ENCODE assay signal across 26 mouse cellular contexts in genomic region chr15:84877029-84877815, GRCm38 (mm10). TPM values are rescaled to one million over a fixed set of nuclear protein-coding genes. Genes with fewer than 3 reads are reported as not detected.
DNase-seq lines count a peak whose midpoint lies in the region.
"Had no signal": no experiment of that assay in that cellular context is flagged by ENCODE, and none has a peak within 500 bp of the region (broad histone marks: within the 10 kb centered on the region; RNA-seq: fewer than 3 reads in every experiment).

No protein-coding gene starts in this region.

- H3K4me3 ChIP-seq in forebrain, embryonic 10.5 days: no peak overlapping the region
- H3K4me3 ChIP-seq: embryonic facial prominence, embryonic 10.5 days; hindbrain, embryonic 15.5 days; limb, embryonic 10.5 days; liver, embryonic 15.5 days; lung, embryonic 15.5 days; megakaryocyte, embryonic 14.5 days; midbrain, embryonic 15.5 days; neural tube, embryonic 12.5 days; stomach, embryonic 15.5 days had no signal

- peak; percentile 22 for DNase-seq in layer of hippocampus, adult 9-11 months
- DNase-seq in layer of hippocampus, postnatal 14 days (ENCODE audit: low spot score in 2 of 2): no peak
- DNase-seq in brain, adult 2 months (ENCODE audit: low read depth, low spot score): peak; percentile 85
- peak; percentile 74 to 76 for DNase-seq in left cerebral cortex, postnatal 36 days (ENCODE audit: low spot score in 2 of 2)
- peak; percentile 79 for DNase-seq in telencephalon, adult 2 months (ENCODE audit: low read depth, low spot score)
- DNase-seq in forebrain, embryonic 10.5 days (ENCODE audit: extremely low spot score, low spot score): no peak
- DNase-seq in embryo, embryonic 9.5 days (ENCODE audit: extremely low spot score): no peak
- DNase-seq: adrenal gland, postnatal 36 days; cerebellum, adult 11 months; cerebellum, adult 9-11 months; kidney, adult 8-10 months; kidney, postnatal 25 days; liver; lung, postnatal 36 days; retina, postnatal 1 day; thymus, adult 18-20 months; thymus, postnatal 36 days had no signal

- intact Hi-C loops in left cerebral cortex, postnatal 36 days (cut with DNase I): no loop called here

- no peaks in the 10 kb centered on the region for H3K27me3 ChIP-seq in forebrain, embryonic 10.5 days (ENCODE audit: poor library complexity, severe bottlenecking)
- H3K27me3 ChIP-seq: hindbrain, embryonic 15.5 days; liver, embryonic 15.5 days; lung, embryonic 15.5 days; midbrain, embryonic 15.5 days; neural tube, embryonic 12.5 days; stomach, embryonic 15.5 days had no signal

- no peak overlapping the region for H3K27ac ChIP-seq in forebrain, embryonic 10.5 days
- H3K27ac ChIP-seq: embryonic facial prominence, embryonic 10.5 days; hindbrain, embryonic 15.5 days; limb, embryonic 10.5 days; liver, embryonic 15.5 days; lung, embryonic 15.5 days; midbrain, embryonic 15.5 days; neural tube, embryonic 12.5 days; stomach, embryonic 15.5 days had no signal

- peaks cover 5% of the 10 kb centered on the region; the same call in 1 of the 2 replicates for H3K4me1 ChIP-seq in forebrain, embryonic 10.5 days
- H3K4me1 ChIP-seq: hindbrain, embryonic 15.5 days; liver, embryonic 15.5 days; lung, embryonic 15.5 days; megakaryocyte, embryonic 14.5 days; midbrain, embryonic 15.5 days; neural tube, embryonic 12.5 days; stomach, embryonic 15.5 days had no signal

- H3K9me3 ChIP-seq in forebrain, embryonic 10.5 days: no peaks in the 10 kb centered on the region
- H3K9me3 ChIP-seq: embryonic facial prominence, embryonic 10.5 days; hindbrain, embryonic 15.5 days; limb, embryonic 10.5 days; liver, embryonic 15.5 days; lung, embryonic 15.5 days; midbrain, embryonic 15.5 days; neural tube, embryonic 12.5 days; stomach, embryonic 15.5 days had no signal

- WGBS in forebrain, embryonic 10.5 days: 86% methylated on average over 12 of the region's 12 CpGs

- no peaks in the 10 kb centered on the region for H3K36me3 ChIP-seq in forebrain, embryonic 10.5 days (replicated peaks)
- H3K36me3 ChIP-seq: embryonic facial prominence, embryonic 10.5 days; hindbrain, embryonic 15.5 days; limb, embryonic 10.5 days; liver, embryonic 15.5 days; lung, embryonic 15.5 days; midbrain, embryonic 15.5 days; neural tube, embryonic 12.5 days; stomach, embryonic 15.5 days had no signal

RNA-seq across cellular contexts. Expression of gene Phf21b, which starts 21.4 kb away (rescaled TPM):
- 10 to 100 TPM; 13.0 to 13.2 TPM for total RNA-seq in layer of hippocampus, postnatal 14 days (2021)
- 10 to 100 TPM; 11.0 to 18.6 TPM for total RNA-seq in left cerebral cortex, postnatal 36 days (2021)
- 6.8 and 7.6 TPM in 2 replicates for polyA plus RNA-seq in forebrain, embryonic 10.5 days (2016; fragmentation: Nextera tagmentation; extraction: Ambion mirVana)

RNA-seq across cellular contexts. Expression of gene Gm29666, which starts 42.6 kb away (rescaled TPM):
- total RNA-seq in layer of hippocampus, postnatal 14 days (2021): 1 to 10 TPM; 1.0 to 1.1 TPM
- total RNA-seq in left cerebral cortex, postnatal 36 days (2021): 1 to 10 TPM in 1 of 2 experiments, under 1 TPM in 1; 0.96 to 1.9 TPM
- 1.1 and 1.3 TPM in 2 replicates for polyA plus RNA-seq in forebrain, embryonic 10.5 days (2016; fragmentation: Nextera tagmentation; extraction: Ambion mirVana)

RNA-seq across cellular contexts. Expression of gene Nup50, which starts 46.0 kb away (rescaled TPM):
- total RNA-seq in layer of hippocampus, postnatal 14 days (2021): 10 to 100 TPM; 30.6 to 32.8 TPM
- 10 to 100 TPM; 32.5 to 33.1 TPM for total RNA-seq in left cerebral cortex, postnatal 36 days (2021)
- polyA plus RNA-seq in forebrain, embryonic 10.5 days (2016; fragmentation: Nextera tagmentation; extraction: Ambion mirVana): 75.8 and 77.5 TPM in 2 replicates

Comparison
In these comparisons a context has a peak if more than half of its experiments do, and no peak if none do; other contexts are left out.
1. DNase-seq: peak in layer of hippocampus, adult 9-11 months (single experiment), brain, adult 2 months (single experiment), left cerebral cortex, postnatal 36 days (2 of 2) and telencephalon, adult 2 months (single experiment); none in layer of hippocampus, postnatal 14 days (0 of 2), forebrain, embryonic 10.5 days (single experiment) and embryo, embryonic 9.5 days (single experiment).